Mouse (Mus musculus): ENCODE results near the gene Neurod6. TPM values are rescaled to one million over a fixed set of nuclear protein-coding genes. Genes with fewer than 3 reads are reported as not detected.

The Neurod6 gene
- polyA plus RNA-seq, 1 experiment from 2014 or later: not detected

GRCm38 (mm10) chr6:55700392-55701386 is 19.6 kb upstream of the Neurod6 start:
- Histone ChIP-seq H3K9me3 (ENCODE audit: low read length) (no peaks in the 10 kb centered on the region), H3K27me3 (replicated peaks; ENCODE audit: insufficient read depth, low read length) (no peaks in the 10 kb centered on the region), H3K4me2 (replicated peaks; ENCODE audit: low read depth, low read length) (no peak overlapping the region), H3K9ac (replicated peaks; ENCODE audit: low read depth) (no peak overlapping the region), H3K27ac (ENCODE audit: low read length) (no peak overlapping the region), H3K4me1 (ENCODE audit: insufficient read depth, low read depth, low read length) (no peaks in the 10 kb centered on the region), H3K4me3 (ENCODE audit: low read depth, low read length) (no peak overlapping the region), H3K36me3 (ENCODE audit: insufficient read depth, low read length) (no peaks in the 10 kb centered on the region)
- DNase-seq (ENCODE audit: low spot score): no peak
- no peak for TF ChIP-seq EP300 (IDR thresholded peaks at IDR 0.05)
- no peak for TF ChIP-seq CTCF (IDR thresholded peaks at IDR 0.05)
- ATAC-seq: no peak
- 60% methylated on average over 4 of the region's 4 CpGs for WGBS

DNA sequence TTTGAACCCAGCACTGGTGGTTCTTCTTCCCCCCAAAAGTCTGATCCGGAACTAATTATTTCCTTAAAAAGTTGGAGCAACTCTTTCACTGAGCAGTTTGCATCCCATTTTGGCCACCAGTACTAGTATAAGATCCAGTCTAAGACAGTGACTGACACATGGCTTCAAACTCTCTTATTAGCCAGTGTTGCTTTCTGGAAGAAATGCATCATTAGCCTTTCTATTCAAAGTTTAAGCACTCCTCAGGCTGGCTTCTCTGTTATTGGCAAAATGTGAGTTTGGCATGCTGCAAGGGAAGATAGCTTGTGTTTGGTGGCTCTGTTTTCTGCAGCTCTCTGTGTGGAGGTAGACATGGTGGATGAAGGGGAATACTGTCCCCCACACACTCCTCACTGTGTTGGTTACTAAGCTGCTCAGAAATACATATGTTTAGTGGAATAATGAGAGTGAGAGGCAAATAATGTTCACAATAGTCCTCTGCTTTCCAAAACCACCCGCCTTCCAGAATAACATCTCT is 9.0 kb upstream of the Neurod6 start:
- H3K4me3 ChIP-seq (ENCODE audit: low read depth, low read length): no peak overlapping the region
- H3K36me3 ChIP-seq (ENCODE audit: insufficient read depth, low read length): no peaks in the 10 kb centered on the region
- H3K9me3 ChIP-seq (ENCODE audit: low read length): no peaks in the 10 kb centered on the region
- 92% methylated on average over 2 of the region's 2 CpGs for WGBS
- DNase-seq (ENCODE audit: low spot score) (no peak), ATAC-seq (no peak)
- H3K27ac ChIP-seq (ENCODE audit: low read length): no peak overlapping the region
- H3K4me2 ChIP-seq (replicated peaks; ENCODE audit: low read depth, low read length): no peak overlapping the region
- H3K4me1 ChIP-seq (ENCODE audit: insufficient read depth, low read depth, low read length): no peaks in the 10 kb centered on the region
- no peak overlapping the region for H3K9ac ChIP-seq (replicated peaks; ENCODE audit: low read depth)
- H3K27me3 ChIP-seq (replicated peaks; ENCODE audit: insufficient read depth, low read length): no peaks in the 10 kb centered on the region
- TF ChIP-seq CTCF (IDR thresholded peaks at IDR 0.05): no peak
- TF ChIP-seq EP300 (IDR thresholded peaks at IDR 0.05): no peak

GRCm38 (mm10) chr6:55683506-55683905 is 2.4 kb upstream of the Neurod6 start:
- DNase-seq (ENCODE audit: low spot score): no peak
- H3K9me3 ChIP-seq (ENCODE audit: low read length): no peaks in the 10 kb centered on the region

GRCm38 (mm10) chr6:55682886-55683285 is 1.8 kb upstream of the Neurod6 start:
- no peak for TF ChIP-seq EP300 (IDR thresholded peaks at IDR 0.05)
- TF ChIP-seq CTCF (IDR thresholded peaks at IDR 0.05): no peak
- H3K4me1 ChIP-seq (ENCODE audit: insufficient read depth, low read depth, low read length): no peaks in the 10 kb centered on the region
- H3K9ac ChIP-seq (replicated peaks; ENCODE audit: low read depth): no peak overlapping the region
- WGBS: 65% methylated on average over 7 of the region's 7 CpGs
- ATAC-seq (no peak), DNase-seq (ENCODE audit: low spot score) (no peak)
- no peak overlapping the region for H3K4me2 ChIP-seq (replicated peaks; ENCODE audit: low read depth, low read length)
- no peaks in the 10 kb centered on the region for H3K27me3 ChIP-seq (replicated peaks; ENCODE audit: insufficient read depth, low read length)
- no peaks in the 10 kb centered on the region for H3K9me3 ChIP-seq (ENCODE audit: low read length)
- H3K36me3 ChIP-seq (ENCODE audit: insufficient read depth, low read length): no peaks in the 10 kb centered on the region
- no peak overlapping the region for H3K4me3 ChIP-seq (ENCODE audit: low read depth, low read length)
- H3K27ac ChIP-seq (ENCODE audit: low read length): no peak overlapping the region

More at GRCm38 (mm10) chr6:55683506-55683905, 2.4 kb upstream of the Neurod6 start:
- Histone ChIP-seq H3K4me3 (ENCODE audit: low read depth, low read length) (no peak overlapping the region), H3K4me1 (ENCODE audit: insufficient read depth, low read depth, low read length) (no peaks in the 10 kb centered on the region), H3K4me2 (replicated peaks; ENCODE audit: low read depth, low read length) (no peak overlapping the region), H3K36me3 (ENCODE audit: insufficient read depth, low read length) (no peaks in the 10 kb centered on the region), H3K27me3 (replicated peaks; ENCODE audit: insufficient read depth, low read length) (no peaks in the 10 kb centered on the region), H3K27ac (ENCODE audit: low read length) (no peak overlapping the region), H3K9ac (replicated peaks; ENCODE audit: low read depth) (no peak overlapping the region)
- WGBS: 65% methylated on average over 4 of the region's 4 CpGs
- TF ChIP-seq EP300 (IDR thresholded peaks at IDR 0.05) (no peak), CTCF (IDR thresholded peaks at IDR 0.05) (no peak)
- no peak for ATAC-seq

GRCm38 (mm10) chr6:55678571-55679185 is 2.4 kb downstream of the Neurod6 start:
- ATAC-seq: no peak
- DNase-seq (ENCODE audit: low spot score): no peak
- WGBS: 84% methylated on average over 7 of the region's 7 CpGs
- H3K4me3 ChIP-seq (ENCODE audit: low read depth, low read length): no peak overlapping the region
- no peaks in the 10 kb centered on the region for H3K36me3 ChIP-seq (ENCODE audit: insufficient read depth, low read length)
- no peak overlapping the region for H3K27ac ChIP-seq (ENCODE audit: low read length)
- no peak overlapping the region for H3K9ac ChIP-seq (replicated peaks; ENCODE audit: low read depth)
- H3K4me2 ChIP-seq (replicated peaks; ENCODE audit: low read depth, low read length): no peak overlapping the region
- TF ChIP-seq CTCF (IDR thresholded peaks at IDR 0.05): no peak
- no peak for TF ChIP-seq EP300 (IDR thresholded peaks at IDR 0.05)
- no peaks in the 10 kb centered on the region for H3K9me3 ChIP-seq (ENCODE audit: low read length)
- 0 out of 2 replicates have a peak, but pooled peaks cover 6% of the 10 kb centered on the region for H3K27me3 ChIP-seq (replicated peaks; ENCODE audit: insufficient read depth, low read length)
- H3K4me1 ChIP-seq (ENCODE audit: insufficient read depth, low read depth, low read length): no peaks in the 10 kb centered on the region

DNA sequence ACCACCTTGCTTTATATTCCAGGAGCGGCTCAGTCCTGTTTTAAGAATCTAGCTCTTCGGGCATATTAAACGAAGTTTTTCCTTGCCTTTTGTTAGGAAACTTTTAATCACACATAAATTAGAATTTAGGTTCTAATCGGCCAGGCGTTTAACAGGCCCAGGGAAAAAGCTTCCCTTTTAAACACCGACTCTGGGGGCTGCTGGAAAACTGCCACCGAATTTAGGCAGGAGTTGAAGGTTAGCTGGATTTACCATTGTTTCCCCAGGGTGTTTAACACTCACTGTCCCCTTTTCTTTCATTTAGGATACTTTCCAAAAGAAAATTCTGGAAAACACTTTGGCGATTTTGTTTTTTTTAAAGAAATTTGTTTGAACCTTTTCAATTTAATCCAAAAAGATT is 3.7 kb downstream of the Neurod6 start:
- DNase-seq (ENCODE audit: low spot score): no peak
- 0 out of 2 replicates have a peak, but pooled peaks cover 6% of the 10 kb centered on the region for H3K27me3 ChIP-seq (replicated peaks; ENCODE audit: insufficient read depth, low read length)
- no peak overlapping the region for H3K27ac ChIP-seq (ENCODE audit: low read length)
- 22% methylated on average over 8 of the region's 8 CpGs for WGBS
- no peaks in the 10 kb centered on the region for H3K9me3 ChIP-seq (ENCODE audit: low read length)
- H3K4me2 ChIP-seq (replicated peaks; ENCODE audit: low read depth, low read length): no peak overlapping the region
- H3K4me1 ChIP-seq (ENCODE audit: insufficient read depth, low read depth, low read length): no peaks in the 10 kb centered on the region
- no peak overlapping the region for H3K4me3 ChIP-seq (ENCODE audit: low read depth, low read length)
- no peaks in the 10 kb centered on the region for H3K36me3 ChIP-seq (ENCODE audit: insufficient read depth, low read length)
- TF ChIP-seq EP300 (IDR thresholded peaks at IDR 0.05) (no peak), CTCF (IDR thresholded peaks at IDR 0.05) (no peak)
- H3K9ac ChIP-seq (replicated peaks; ENCODE audit: low read depth): no peak overlapping the region
- ATAC-seq: no peak
